Mouse (Mus musculus) cerebellum, postnatal 14 days (tissue): ENCODE measurements around the gene Rbm38.

ENCODE experiments used
- DNase-seq, 2 experiments: peaks; one replicate each; pipeline ENCODE4 v3.0.0; 2021; ENCODE audit warnings: mixed read lengths in 2 of 2

Rbm38 gene

DNA sequence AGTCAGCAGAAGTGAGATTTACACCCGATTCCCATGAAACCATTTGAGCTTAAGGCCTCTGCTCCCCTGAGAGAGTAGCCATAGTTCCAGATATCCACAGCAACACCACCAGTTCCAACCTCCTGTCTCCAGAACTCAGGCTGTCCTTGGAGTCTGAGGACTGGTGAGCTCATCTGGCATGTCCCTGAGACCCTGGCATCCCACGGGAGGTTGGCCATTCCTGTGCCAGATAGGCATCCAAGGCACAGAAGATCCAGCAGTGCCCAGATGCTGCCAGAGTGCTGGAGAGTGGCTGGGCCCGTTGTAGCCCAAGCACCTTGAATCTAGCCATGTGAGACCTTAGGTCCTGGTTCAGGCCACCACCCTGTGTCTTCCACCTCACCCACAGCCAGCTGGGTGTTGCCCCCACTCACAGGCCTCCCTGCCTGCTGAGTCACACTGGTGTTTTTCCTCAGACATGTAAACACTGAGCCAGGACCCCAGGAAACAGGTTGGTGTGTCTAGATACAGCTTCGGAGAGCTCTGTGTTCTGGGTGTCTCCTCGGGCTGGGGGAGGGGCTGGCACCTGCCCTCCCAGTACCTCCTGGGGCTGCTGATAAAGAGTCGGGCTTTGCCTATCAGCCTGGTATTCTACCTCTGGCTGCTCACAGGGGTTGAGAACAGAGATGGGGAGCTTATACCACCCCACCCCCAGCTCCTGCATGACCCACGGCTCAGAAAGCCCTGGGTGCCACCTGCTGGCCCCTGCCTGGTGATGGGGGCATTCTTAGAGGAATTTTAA, 17.7 kb downstream of the Rbm38 start:
- no peak for DNase-seq

DNA sequence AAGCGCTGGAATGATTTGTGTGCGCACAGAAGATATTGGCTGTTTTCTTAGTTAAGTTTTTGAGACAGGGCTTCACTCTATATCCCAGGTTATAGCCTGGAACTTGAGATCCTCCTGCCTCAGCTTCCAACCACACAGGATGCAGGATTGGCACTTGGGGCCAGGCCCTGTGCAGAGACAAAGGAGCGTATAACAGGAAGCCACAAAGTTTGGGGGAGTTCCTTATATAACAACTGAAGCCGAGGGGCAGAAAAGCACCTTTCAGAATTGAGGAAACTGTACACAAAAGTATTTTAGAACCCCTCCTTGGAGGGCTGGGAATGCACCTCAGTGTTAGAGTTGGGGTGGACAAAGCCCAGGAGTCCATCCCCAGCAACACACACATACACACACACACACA, 18.7 kb downstream of the Rbm38 start:
- DNase-seq: no peak

DNA sequence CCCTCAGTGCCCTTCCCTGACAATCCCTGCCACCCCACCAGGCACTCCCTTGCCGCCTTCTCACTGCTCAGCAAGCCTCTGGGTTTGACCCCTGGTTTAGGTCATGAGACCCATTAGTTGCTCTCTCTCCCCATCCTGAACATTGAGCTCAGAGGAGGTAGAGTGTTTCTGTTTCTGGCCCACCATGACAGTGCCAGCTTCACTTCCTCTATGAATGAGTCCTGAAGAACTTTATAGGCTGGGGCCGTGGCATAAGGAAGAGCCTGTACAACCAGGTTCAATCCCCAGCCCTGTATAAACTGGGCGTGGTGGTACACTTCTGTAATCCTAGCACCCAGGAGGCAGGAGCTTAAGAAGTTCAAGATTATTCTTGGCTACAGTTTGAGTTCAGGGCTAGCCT, 20.5 kb downstream of the Rbm38 start:
- no peak for DNase-seq

DNA sequence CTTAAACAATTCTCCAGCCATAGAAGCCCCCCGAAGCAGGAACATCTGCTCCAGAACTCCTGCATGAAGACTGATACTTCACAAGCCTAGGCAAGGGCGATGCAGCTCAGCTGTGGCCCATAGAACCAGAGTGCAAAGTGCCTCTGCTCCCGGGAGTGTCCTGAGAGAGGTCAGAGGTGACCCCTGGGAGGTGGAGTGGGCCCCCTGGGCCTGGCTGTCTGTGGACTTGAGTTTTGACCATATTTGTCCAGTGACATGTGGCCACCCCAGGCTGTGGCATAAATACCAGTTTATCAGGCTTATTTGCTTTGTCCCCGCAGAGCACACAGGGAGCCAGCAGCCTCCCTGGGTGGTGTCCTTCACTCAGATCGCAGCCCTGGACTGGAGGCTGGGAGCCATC, 20.9 kb downstream of the Rbm38 start:
- no peak for DNase-seq

- no peak for DNase-seq
These were observed 21.6 kb downstream of the Rbm38 start for GRCm38 (mm10) chr2:173041893-173042292.

DNA sequence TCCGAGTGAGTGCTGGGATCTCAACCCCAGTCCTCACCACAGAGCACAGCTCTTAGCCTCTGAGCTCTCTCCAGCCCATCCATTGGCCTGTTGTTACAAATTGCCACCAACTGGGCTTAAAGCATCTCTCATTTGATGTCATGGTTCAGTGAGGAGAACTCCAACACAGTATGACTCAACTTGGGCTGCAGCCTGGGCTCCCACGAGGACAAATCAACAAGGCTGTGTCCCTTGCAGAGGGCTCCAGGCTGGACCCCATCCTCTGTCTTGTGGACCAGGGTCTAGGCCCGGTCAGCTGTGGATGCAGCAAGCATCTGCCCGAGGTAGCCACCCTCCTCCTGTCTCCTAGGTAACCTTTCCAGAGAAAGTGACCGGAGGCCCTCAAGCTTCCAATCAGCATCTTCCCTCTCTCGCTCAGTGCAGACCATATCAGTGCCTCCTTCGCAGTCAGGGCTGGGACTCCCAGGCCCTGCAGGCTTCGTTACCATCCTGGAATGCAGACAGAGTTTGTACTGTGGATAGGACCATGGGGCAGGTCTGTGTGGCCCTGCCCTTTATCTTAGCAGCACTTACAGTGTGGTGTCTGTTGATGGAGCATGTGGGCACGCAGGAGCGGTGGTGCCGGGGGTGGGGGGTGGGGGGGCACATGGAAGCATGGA, 22.3 kb downstream of the Rbm38 start:
- no peak for DNase-seq

GRCm38 (mm10) chr2:173044198-173044970, 24.1 kb downstream of the Rbm38 start:
- DNase-seq: peak; percentile 16 to 36

DNA sequence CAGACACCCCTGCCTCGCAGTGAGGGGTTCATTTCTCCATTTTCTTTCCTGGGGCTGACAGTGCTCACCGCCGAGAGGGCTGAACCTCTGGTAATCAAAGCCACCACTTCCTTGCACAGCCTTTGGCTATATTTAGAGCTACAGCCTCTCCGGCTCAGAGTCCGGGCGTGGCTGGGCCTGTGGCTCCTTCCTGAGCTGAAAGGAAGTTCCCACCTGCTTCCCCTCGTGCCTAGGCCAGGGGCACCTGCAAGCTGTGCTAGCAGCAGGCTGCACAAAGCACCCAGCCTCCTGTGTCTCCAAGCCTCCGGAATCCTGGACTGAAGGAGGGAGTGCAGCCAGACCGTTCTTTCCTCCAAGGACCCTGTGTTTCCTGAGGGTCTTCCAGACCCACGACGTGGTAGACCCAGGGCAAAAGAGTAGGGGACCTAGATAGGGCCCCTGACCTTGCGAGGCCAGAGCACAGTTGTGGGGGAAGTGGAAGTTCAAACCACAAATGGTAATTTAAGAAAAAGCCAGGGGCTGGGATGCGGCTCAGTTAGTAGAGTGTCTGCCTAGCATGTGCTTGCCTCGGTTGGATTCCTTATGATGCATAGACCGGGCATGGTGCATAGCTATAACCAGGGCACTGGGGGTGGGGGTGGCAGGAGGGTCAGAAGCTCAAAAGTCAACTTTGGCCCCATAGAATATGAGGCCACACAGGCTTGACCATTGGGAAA, 26.4 kb downstream of the Rbm38 start:
- no peak for DNase-seq

DNA sequence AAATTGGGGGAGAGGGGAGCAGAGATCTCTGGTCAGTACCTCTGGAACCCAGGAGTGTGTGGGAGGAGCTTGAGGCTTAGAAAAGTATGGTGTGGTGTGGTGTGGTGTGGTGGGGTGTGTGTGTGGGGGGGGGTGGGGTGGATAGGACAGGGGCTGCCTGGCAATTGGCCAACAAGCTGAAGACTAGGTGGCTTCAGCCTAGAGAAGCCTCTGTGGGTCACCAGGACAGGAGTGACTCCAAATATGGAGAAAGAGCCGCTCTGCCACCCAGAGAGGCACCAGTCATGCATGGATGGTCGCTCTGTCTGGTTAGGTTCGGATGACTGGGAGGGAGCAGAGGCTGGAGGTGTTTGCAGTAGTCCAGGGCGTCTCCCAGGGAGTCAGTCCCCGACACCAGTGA, 27.2 kb downstream of the Rbm38 start:
- DNase-seq: no peak

DNA sequence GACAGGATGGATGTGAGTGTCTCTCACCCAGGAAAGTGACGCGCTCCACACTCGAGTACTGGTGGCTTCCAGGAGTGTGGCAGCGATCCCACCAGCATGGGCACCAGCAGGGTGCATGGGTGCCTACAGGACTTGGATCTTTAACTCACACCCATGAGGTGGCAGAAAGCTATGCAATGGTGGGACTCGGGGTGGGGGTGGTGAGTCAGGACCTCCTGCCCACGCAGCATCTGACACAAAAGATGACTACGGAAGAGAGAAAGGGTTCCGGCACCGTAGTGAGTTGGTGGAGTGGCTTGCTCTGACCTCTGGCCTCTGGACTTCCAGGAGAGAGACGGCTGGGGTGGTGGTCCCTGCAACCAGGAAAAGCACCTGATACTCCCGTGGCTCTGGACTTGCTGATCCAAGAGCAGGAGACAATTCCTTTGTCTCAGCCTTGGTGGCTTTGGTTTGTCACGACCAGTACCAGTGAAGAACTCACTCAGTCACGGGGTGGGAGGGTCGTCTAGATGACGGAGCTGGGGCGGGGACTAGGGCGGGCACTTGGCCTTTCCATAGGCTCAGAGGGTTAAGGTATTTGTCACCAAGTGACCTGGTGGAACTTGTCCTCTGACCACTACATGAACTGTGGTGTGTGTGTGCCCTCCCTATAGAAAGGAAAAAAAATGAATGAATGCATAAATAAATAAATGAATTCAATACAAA, 27.9 kb downstream of the Rbm38 start:
- DNase-seq: no peak

GRCm38 (mm10) chr2:173049231-173049630, 28.9 kb downstream of the Rbm38 start:
- no peak for DNase-seq

- no peak for DNase-seq
These were observed 29.5 kb downstream of the Rbm38 start for GRCm38 (mm10) chr2:173049817-173050216.

DNA sequence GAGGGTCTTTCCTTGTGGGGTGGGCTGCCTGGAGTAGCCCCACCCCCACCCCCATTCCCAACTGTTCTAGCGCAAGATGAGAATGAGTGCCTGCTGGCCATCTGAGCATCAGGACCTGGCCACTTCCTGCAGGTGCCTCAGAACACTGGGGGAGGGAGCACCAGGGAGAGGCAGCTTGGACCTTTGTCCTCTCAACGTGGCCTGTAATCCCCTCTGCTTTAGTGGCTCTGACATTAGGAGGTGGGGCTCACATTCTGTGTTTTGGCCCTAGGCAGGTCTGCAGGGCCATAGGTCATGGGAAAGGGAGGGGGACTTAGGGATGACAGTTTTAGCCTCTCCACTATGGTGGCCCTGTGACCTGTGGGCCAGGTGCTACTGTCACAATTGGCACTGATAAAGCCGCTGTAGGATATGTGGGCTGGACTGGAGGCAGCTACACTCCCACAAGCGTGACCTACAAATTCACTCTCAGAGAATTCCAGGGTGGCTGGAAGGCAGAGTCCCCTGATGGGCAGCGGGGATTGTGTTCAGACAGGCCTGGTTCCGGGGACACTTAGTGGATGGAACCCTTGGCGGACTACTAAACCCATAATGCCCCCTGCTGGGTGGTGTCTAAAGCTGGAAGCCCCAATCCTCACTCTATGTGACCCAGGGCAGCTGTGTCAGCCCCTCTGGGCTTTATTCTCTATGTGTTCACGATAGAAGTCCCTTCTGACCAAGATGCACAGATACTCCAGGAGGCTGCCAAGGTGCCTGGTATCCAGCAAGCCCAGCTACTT, 30.5 kb downstream of the Rbm38 start:
- no peak for DNase-seq

DNA sequence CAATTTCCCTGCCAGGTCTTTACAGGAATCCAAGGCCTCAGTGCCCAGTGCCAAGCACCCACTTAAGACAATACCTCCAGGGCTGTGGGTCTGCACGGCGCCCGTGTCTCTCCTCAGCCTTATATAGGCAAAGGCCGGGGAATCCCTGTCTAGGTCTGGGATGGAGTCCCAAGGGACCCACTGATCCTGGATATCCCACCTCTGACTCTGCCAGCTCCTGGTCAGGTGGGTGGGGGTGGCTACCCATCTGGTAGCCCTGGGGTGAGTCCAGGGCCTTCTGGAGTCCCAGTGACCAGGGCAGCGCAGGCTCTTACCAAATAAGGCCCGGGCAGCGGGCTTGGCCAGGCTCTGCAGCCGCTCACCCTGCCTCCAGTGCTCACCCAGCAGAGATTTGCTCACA, 32.6 kb downstream of the Rbm38 start:
- peak in 1 of 2 experiments; percentile 16 for DNase-seq

- no peak for DNase-seq
These were observed 33.5 kb downstream of the Rbm38 start for GRCm38 (mm10) chr2:173053846-173054245.

DNA sequence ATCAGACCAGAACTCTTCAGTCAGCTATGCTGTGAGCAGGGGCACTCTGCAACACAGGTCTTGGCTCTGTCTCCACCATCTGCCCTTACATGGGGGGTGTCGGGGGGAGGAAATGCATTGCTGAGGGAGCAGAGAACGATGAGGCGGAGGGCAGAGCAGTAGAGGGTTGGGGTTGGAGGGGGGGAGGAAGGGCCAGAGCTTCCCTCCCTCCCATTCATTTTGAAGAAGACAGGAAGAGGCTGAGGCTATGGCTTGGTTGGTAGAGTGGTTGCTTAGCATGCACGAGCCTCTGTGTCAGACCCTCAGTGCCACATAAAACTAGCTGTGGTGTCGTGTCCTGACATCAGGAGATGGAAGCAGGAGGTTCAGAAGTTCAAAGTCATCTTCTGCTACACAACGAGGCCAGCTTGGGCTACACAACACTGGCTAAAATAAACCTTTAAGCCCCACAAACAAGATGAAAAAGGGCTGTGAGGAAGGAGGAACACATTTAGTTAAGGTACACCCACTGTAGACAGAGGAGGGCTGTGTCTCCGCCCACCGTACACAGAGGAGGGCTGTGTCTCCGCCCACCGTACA, 36.1 kb downstream of the Rbm38 start:
- no peak for DNase-seq

- no peak for DNase-seq
These were observed 36.6 kb downstream of the Rbm38 start for GRCm38 (mm10) chr2:173056882-173057315.

GRCm38 (mm10) chr2:173057623-173058022, 37.3 kb downstream of the Rbm38 start:
- no peak for DNase-seq

DNA sequence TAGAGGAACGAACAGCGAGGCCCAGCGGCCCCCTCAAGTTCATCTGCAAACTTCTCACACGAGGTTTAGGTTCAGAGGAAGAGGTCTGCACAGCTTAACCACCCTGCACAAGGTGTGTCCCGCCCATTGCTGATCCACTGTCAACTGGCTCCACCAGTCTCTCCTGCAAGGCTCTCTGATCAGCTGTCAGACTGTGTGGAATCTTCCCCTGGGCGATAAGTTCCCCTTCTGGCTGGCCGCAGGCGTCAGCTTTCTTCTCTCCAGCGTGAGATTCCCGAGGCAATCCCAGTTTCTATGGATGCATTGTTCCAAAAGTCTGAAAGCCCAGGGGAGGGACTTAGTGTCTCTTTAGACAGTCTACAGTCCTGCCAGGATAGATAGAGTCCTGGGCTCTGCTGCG, 38.0 kb downstream of the Rbm38 start:
- DNase-seq: no peak

- no peak for DNase-seq
These were observed 40.2 kb downstream of the Rbm38 start for GRCm38 (mm10) chr2:173060450-173060849.
